In the genomic region with DNA sequence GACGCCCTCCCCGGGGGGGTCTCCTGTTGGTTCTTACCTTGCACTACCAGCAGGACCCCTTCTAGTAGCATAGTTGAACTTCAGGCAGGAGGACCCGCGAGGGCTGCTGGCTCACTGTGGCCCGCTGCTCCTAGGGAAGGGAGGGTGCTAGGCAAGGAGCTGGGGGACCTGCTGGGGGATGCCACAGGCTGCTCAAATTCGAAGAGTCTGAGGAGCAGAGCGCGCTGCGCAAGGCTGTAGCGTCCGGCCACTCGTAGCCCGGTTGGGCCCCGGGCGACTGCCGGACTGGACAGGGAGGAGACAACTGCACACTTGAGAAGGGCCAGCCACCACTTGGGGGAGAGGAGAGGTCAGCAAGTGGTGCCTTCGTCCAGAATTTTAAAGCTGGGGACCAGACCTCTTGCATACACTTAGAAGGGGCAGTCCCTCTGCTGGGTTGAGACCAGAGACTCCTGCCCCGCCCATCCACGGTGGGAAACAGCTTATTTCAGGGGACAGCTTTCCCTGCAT, we compare ENCODE assay signal across 8 mouse cellular contexts. TPM values are rescaled to one million over a fixed set of nuclear protein-coding genes. Genes with fewer than 3 reads are reported as not detected.
DNase-seq lines count a peak whose midpoint lies in the region; ATAC-seq and TF ChIP-seq lines count a peak whose summit lies in the region.

A gene (minus strand): TSS at position 455 of the 510 bp plus-strand sequence.

- DNase-seq in kidney, adult 11 months, result no peak
- peak; percentile 3 for DNase-seq in adrenal gland, postnatal 25 days
- DNase-seq in liver, embryonic 13.5 days, result no peak
- DNase-seq in midbrain, postnatal 0 days (ENCODE audit: low spot score), result no peak
- DNase-seq in T-cell, adult 2 months (ENCODE audit: low spot score), result no peak

- peak within 1 kb of the TSS; percentile 88 for H3K4me2 ChIP-seq in kidney, embryonic 14.5 days (replicated peaks; ENCODE audit: low read depth, low read length)
- peak within 1 kb of the TSS; percentile 89 for H3K4me2 ChIP-seq in hindbrain, embryonic 12.5 days (replicated peaks)
- peak within 1 kb of the TSS; percentile 63 for H3K4me2 ChIP-seq in liver, embryonic 13.5 days
- H3K4me2 ChIP-seq in midbrain, postnatal 0 days (ENCODE audit: low read depth, low read length, poor library complexity, severe bottlenecking), result peak within 1 kb of the TSS; percentile 91

- H3K9ac ChIP-seq in kidney, embryonic 14.5 days (ENCODE audit: low read depth, low read length), result peak within 1 kb of the TSS; percentile 44
- H3K9ac ChIP-seq in hindbrain, embryonic 12.5 days, result peak within 1 kb of the TSS; percentile 42
- H3K9ac ChIP-seq in liver, embryonic 13.5 days, result no peak within 1 kb of the TSS
- peak within 1 kb of the TSS; percentile 50 for H3K9ac ChIP-seq in midbrain, postnatal 0 days (replicated peaks; ENCODE audit: low read length, poor library complexity, severe bottlenecking)

- H3K27me3 ChIP-seq in kidney, embryonic 14.5 days (ENCODE audit: control insufficient read depth, insufficient read depth, low read length), result no peaks in the 10 kb centered on the region
- H3K27me3 ChIP-seq in hindbrain, embryonic 12.5 days, result no peaks in the 10 kb centered on the region
- 0 out of 2 replicates have a peak, but pooled peaks cover 15% of the 10 kb centered on the region for H3K27me3 ChIP-seq in liver, embryonic 13.5 days
- no peaks in the 10 kb centered on the region for H3K27me3 ChIP-seq in midbrain, postnatal 0 days (ENCODE audit: insufficient read depth, low read length)

- 0 out of 2 replicates have a peak, but pooled peaks cover 6% of the 10 kb centered on the region for H3K9me3 ChIP-seq in kidney, embryonic 14.5 days (ENCODE audit: control insufficient read depth, low read length)
- H3K9me3 ChIP-seq in hindbrain, embryonic 12.5 days (replicated peaks), result no peaks in the 10 kb centered on the region
- H3K9me3 ChIP-seq in liver, embryonic 13.5 days (replicated peaks), result no peaks in the 10 kb centered on the region; the same call in 1 of the 2 replicates
- H3K9me3 ChIP-seq in midbrain, postnatal 0 days (ENCODE audit: low read length), result peaks cover 4% of the 10 kb centered on the region; the same call in 1 of the 2 replicates

- TF ChIP-seq POLR2A in embryonic fibroblast, embryonic 13.5 days (IDR thresholded peaks at IDR 0.05; ENCODE audit: low read depth, low read length), result peak; percentile 47

- no peak for TF ChIP-seq CTCF in embryonic fibroblast, embryonic 13.5 days (IDR thresholded peaks at IDR 0.05; ENCODE audit: borderline replicate concordance, insufficient read depth, low read length)
- TF ChIP-seq CTCF in midbrain, postnatal 0 days (IDR thresholded peaks at IDR 0.05), result no peak

- no peak within 1 kb of the TSS for H3K27ac ChIP-seq in kidney, embryonic 14.5 days (ENCODE audit: low read depth, low read length)
- H3K27ac ChIP-seq in embryonic fibroblast, embryonic 13.5 days (ENCODE audit: insufficient read depth, low read length), result no peak within 1 kb of the TSS
- no peak within 1 kb of the TSS for H3K27ac ChIP-seq in hindbrain, embryonic 12.5 days
- no peak within 1 kb of the TSS for H3K27ac ChIP-seq in liver, embryonic 13.5 days
- H3K27ac ChIP-seq in midbrain, postnatal 0 days (ENCODE audit: low read depth, low read length), result no peak within 1 kb of the TSS

- ATAC-seq in kidney, embryonic 14.5 days (ENCODE audit: low FRiP score, low TSS enrichment), result peak; percentile 71
- peak; percentile 70 for ATAC-seq in hindbrain, embryonic 12.5 days (ENCODE audit: low FRiP score)
- no peak for ATAC-seq in liver, embryonic 13.5 days (ENCODE audit: low read depth)
- ATAC-seq in midbrain, postnatal 0 days (ENCODE audit: low FRiP score), result peak; percentile 58; the same call in 1 of the 2 replicates

- WGBS in kidney, embryonic 14.5 days, result 0% methylated on average over 19 of the region's 19 CpGs
- under 1% methylated on average over 19 of the region's 19 CpGs for WGBS in hindbrain, embryonic 12.5 days
- WGBS in liver, embryonic 13.5 days (ENCODE audit: insufficient replicate concordance), result 1% methylated on average over 19 of the region's 19 CpGs
- WGBS in midbrain, postnatal 0 days, result 2% methylated on average over 19 of the region's 19 CpGs

- no peaks in the 10 kb centered on the region for H3K36me3 ChIP-seq in kidney, embryonic 14.5 days (ENCODE audit: control insufficient read depth, insufficient read depth, low read length)
- H3K36me3 ChIP-seq in hindbrain, embryonic 12.5 days, result no peaks in the 10 kb centered on the region
- no peaks in the 10 kb centered on the region for H3K36me3 ChIP-seq in liver, embryonic 13.5 days
- H3K36me3 ChIP-seq in midbrain, postnatal 0 days (ENCODE audit: insufficient read depth, low read length), result no peaks in the 10 kb centered on the region

- peaks cover 9% of the 10 kb centered on the region for H3K4me1 ChIP-seq in kidney, embryonic 14.5 days (ENCODE audit: control insufficient read depth, insufficient read depth, low read length)
- H3K4me1 ChIP-seq in embryonic fibroblast, embryonic 13.5 days (ENCODE audit: control insufficient read depth, insufficient read depth, low read length), result peaks cover 4% of the 10 kb centered on the region
- peaks cover 21% of the 10 kb centered on the region for H3K4me1 ChIP-seq in hindbrain, embryonic 12.5 days
- H3K4me1 ChIP-seq in liver, embryonic 13.5 days (replicated peaks), result peaks cover 7% of the 10 kb centered on the region; the same call in 1 of the 2 replicates
- H3K4me1 ChIP-seq in midbrain, postnatal 0 days (ENCODE audit: insufficient read depth, low read length), result peaks cover 11% of the 10 kb centered on the region; the same call in 1 of the 2 replicates

- peak within 1 kb of the TSS; percentile 41 for H3K4me3 ChIP-seq in kidney, embryonic 14.5 days (ENCODE audit: low read length)
- peak within 1 kb of the TSS; percentile 50 for H3K4me3 ChIP-seq in embryonic fibroblast, embryonic 13.5 days (ENCODE audit: insufficient read depth, low read length)
- peak within 1 kb of the TSS; percentile 35 for H3K4me3 ChIP-seq in hindbrain, embryonic 12.5 days
- peak within 1 kb of the TSS; percentile 39 for H3K4me3 ChIP-seq in liver, embryonic 13.5 days (replicated peaks)
- H3K4me3 ChIP-seq in midbrain, postnatal 0 days (ENCODE audit: low read depth, low read length), result peak within 1 kb of the TSS; percentile 38

RNA-seq across cellular contexts. Expression of the gene that starts here (rescaled TPM):
- polyA plus RNA-seq in kidney, embryonic 14.5 days (2014; fragmentation: Nextera tagmentation; extraction: Ambion mirVana), result 0.57 and 1.4 TPM in 2 replicates
- 0.81 and 1.3 TPM in 2 replicates for total RNA-seq in adrenal gland, postnatal 25 days (2021)
- polyA plus RNA-seq in embryonic fibroblast, embryonic 13.5 days (2011; ENCODE audit: insufficient read length, low read depth, missing spikeins), result 19.3 and 21.7 TPM in 2 replicates
- 1.3 and 2.1 TPM in 2 replicates for polyA plus RNA-seq in hindbrain, embryonic 12.5 days (2016; fragmentation: Nextera tagmentation; extraction: Ambion mirVana)
- polyA plus RNA-seq in liver, embryonic 13.5 days (2015; fragmentation: Nextera tagmentation; extraction: Ambion mirVana), result 0.24 and 0.31 TPM in 2 replicates
- 5.0 and 5.3 TPM in 2 replicates for total RNA-seq in midbrain, postnatal 0 days (2014; rRNA removed)
- 4.2 and 5.2 TPM in 2 replicates for polyA plus RNA-seq in midbrain, postnatal 0 days (2015; fragmentation: Nextera tagmentation; extraction: Ambion mirVana)
